Mouse (Mus musculus) v-Abl transformed pro-B cells (cell line): Measurements from ENCODE around the gene Kdm1a.

ENCODE experiments used
- in situ Hi-C, 2 experiments: fragments of 400-800 bp; cut with MboI; formaldehyde crosslinking; loops; one replicate each; pipeline ENCODE4 v1.15.1; 2025; ENCODE audit not compliant: unreplicated experiment in 2 of 2

The Kdm1a gene

GRCm38 (mm10) chr4:136547721-136548120, 54.8 kb downstream of the Kdm1a start:
- in situ Hi-C loops: loop anchor here in 1 of 2 experiments (10.0 kb wide), 1 partner anchor 47 kb away; no protein-coding TSS in a partner anchor

GRCm38 (mm10) chr4:136546279-136547045, 56.1 kb downstream of the Kdm1a start:
- in situ Hi-C loops: loop anchor here in 1 of 2 experiments (10.0 kb wide), 1 partner anchor 48 kb away; no protein-coding TSS in a partner anchor

GRCm38 (mm10) chr4:136545151-136545550, 57.4 kb downstream of the Kdm1a start:
- in situ Hi-C loops: loop anchor here in 1 of 2 experiments (10.0 kb wide), 1 partner anchor 50 kb away; no protein-coding TSS in a partner anchor

- in situ Hi-C loops: loop anchor here (5.0 to 10.0 kb wide), 3 partner anchors 69 to 96 kb away; partner anchors contain the start of genes Lactbl1 (in 1 of the 2) and Tex46 (in 1 of the 2)
Measured at GRCm38 (mm10) chr4:136526412-136526811, 76.1 kb downstream of the Kdm1a start.

GRCm38 (mm10) chr4:136524309-136524708, 78.2 kb downstream of the Kdm1a start:
- in situ Hi-C loops: loop anchor here in 1 of 2 experiments (10.0 kb wide), 1 partner anchor 90 kb away; the partner anchor contains the start of gene Tex46

GRCm38 (mm10) chr4:136521898-136522297, 80.6 kb downstream of the Kdm1a start:
- in situ Hi-C loops: loop anchor here in 1 of 2 experiments (10.0 kb wide), 1 partner anchor 93 kb away; the partner anchor contains the start of gene Tex46

- in situ Hi-C loops: loop anchor here in 1 of 2 experiments (10.0 kb wide), 1 partner anchor 95 kb away; the partner anchor contains the start of gene Tex46
Measured at GRCm38 (mm10) chr4:136519866-136520265, 82.7 kb downstream of the Kdm1a start.

GRCm38 (mm10) chr4:136518576-136518975, 83.9 kb downstream of the Kdm1a start:
- in situ Hi-C loops: no loop called here

GRCm38 (mm10) chr4:136518141-136518540, 84.4 kb downstream of the Kdm1a start:
- in situ Hi-C loops: no loop called here

- in situ Hi-C loops: loop anchor here in 1 of 2 experiments (5.0 kb wide), 1 partner anchor 51 kb away; the partner anchor contains the start of gene 6030445D17Rik
Measured at GRCm38 (mm10) chr4:136512905-136513304, 89.6 kb downstream of the Kdm1a start.

- in situ Hi-C loops: loop anchor here in 1 of 2 experiments (5.0 kb wide), 1 partner anchor 49 kb away; the partner anchor contains the start of gene 6030445D17Rik
Measured at GRCm38 (mm10) chr4:136511708-136512107, 90.8 kb downstream of the Kdm1a start.

GRCm38 (mm10) chr4:136509857-136510256, 92.7 kb downstream of the Kdm1a start:
- in situ Hi-C loops: loop anchor here in 1 of 2 experiments (5.0 kb wide), 1 partner anchor 48 kb away; the partner anchor contains the start of gene 6030445D17Rik

- in situ Hi-C loops: no loop called here
Measured at GRCm38 (mm10) chr4:136505426-136506215, 96.9 kb downstream of the Kdm1a start.
